Mouse (Mus musculus) lung, adult 2 months (tissue): ENCODE results near the gene E330034G19Rik. TPM values are rescaled to one million over a fixed set of nuclear protein-coding genes. Genes with fewer than 3 reads are reported as not detected.
A peak's percentile ranks its signal among the peaks of the same experiment; 100 is the strongest.

Experiments
- DNase-seq: peaks from one replicate; pipeline ENCODE4 v3.0.0; 2022
- H3K4me1 ChIP-seq: fragments of 200-500 bp; 2 replicates; pipeline ENCODE4 v1.6.1; 2011; ENCODE audit warnings: low read length; ENCODE audit not compliant: control insufficient read depth, insufficient read depth
- H3K4me3 ChIP-seq: fragments of 200-500 bp; replicated peaks from 2 replicates; pipeline ENCODE3; 2011; ENCODE audit warnings: low read depth, mild to moderate bottlenecking, control low read depth, low read length; ENCODE audit errors: extremely low read depth
- CTCF ChIP-seq: fragments of 200-500 bp; IDR thresholded peaks from 2 replicates; pipeline ENCODE4 v1.5.1; 2011; ENCODE audit warnings: mild to moderate bottlenecking, low read length, control low read depth; ENCODE audit not compliant: insufficient read depth
- POLR2A ChIP-seq: fragments of 200-500 bp; IDR thresholded peaks from 2 replicates; pipeline ENCODE4 v1.6.1; 2011; ENCODE audit warnings: low read depth, mild to moderate bottlenecking, control low read depth, low read length, borderline replicate concordance; ENCODE audit errors: extremely low read depth
- WGBS: fragments of 180-500 bp; shearing (Covaris S2); methylation state at CpG from one replicate; pipeline ENCODE4 v1.1.7; 2018; 5-methylcytosine and 5-hydroxymethylcytosine counted together
- polyA plus RNA-seq: library from polyadenylated mRNA; depleted of rRNA; stranded (reverse); fragments of >200 nt; gene quantifications from 2 replicates; pipeline ENCODE4 v1.2.3, GENCODE M21; 2012; rRNA removed

E330034G19Rik gene
- not detected in 2 replicates for polyA plus RNA-seq

DNA sequence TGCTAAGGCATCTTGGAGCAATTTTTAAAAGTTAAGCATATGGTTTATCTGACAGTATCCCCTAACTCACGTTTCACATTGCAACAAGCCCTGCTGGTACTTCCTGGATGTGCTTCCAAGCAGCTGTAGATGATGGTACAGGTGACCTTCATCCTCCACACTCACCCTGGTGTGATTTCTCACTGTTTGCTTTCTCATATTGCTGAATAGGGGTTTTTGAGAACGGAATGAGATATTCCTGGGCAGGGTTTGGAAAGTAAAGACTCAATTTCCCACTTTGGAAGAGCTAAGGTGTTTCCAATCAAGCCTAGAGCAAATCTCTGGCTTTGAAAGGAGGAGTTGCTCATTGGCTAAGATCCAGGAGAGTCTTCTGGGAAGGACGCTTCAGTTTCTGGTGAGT lies at the start of gene E330034G19Rik:
TSS of gene E330034G19Rik (plus strand) at position 301 of the 400 bp plus-strand sequence.
- 38% methylated on average over 3 of the region's 3 CpGs for WGBS

DNA sequence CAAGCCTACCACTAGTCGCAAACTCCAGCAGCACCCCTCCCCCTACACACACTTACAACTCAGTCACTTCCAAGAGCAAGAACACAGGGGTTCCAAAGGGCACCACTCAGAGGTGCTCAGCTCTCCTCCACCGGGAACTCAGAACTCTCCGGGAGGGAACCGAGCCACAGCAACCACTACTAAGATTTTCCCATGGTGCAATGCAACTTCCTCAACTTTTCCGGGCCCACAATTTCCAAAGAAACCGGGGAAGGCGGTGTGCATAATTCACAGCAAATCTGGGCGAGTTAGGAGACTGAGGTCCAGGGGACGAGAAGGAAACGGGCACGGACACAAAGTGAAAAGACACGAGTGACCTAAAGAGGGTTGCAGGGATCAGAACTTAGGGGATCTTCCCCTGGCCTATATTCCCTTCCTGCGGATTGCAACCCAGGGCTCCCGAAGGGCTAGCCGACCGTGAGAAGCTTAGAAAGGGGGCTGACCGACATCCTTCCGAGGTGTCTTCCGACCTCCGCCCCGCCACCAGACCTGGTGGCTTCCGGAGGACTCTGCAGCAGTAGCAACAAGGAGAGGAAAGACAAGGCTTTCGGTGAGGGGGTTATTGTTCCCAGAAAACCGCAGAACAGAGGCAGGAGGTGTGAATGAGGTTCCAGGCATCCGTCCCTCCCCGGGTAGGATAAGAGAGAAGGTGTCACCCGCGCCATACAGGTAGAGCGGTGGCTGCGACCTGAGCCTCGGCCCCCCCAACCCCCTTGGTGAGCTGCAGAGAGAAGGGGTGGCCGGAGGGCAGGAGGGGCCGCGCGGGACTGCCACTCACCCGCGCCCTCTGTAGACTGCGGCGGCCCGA lies 48.5 kb upstream of the E330034G19Rik start:
- peak; percentile 46 for DNase-seq
- TF ChIP-seq POLR2A (no peak), CTCF (no peak)
- WGBS: 1% methylated on average over 40 of the region's 40 CpGs
- peak overlapping the region; percentile 78 for H3K4me3 ChIP-seq
- no peaks in the 10 kb centered on the region; the same call in 1 of the 2 replicates for H3K4me1 ChIP-seq

More for the DNA sequence above, at the start of gene E330034G19Rik:
- Histone ChIP-seq H3K4me3 (no peak within 1 kb of the TSS), H3K4me1 (no peaks in the 10 kb centered on the region)
- DNase-seq: no peak
- TF ChIP-seq CTCF: no peak
- TF ChIP-seq POLR2A: no peak

DNA sequence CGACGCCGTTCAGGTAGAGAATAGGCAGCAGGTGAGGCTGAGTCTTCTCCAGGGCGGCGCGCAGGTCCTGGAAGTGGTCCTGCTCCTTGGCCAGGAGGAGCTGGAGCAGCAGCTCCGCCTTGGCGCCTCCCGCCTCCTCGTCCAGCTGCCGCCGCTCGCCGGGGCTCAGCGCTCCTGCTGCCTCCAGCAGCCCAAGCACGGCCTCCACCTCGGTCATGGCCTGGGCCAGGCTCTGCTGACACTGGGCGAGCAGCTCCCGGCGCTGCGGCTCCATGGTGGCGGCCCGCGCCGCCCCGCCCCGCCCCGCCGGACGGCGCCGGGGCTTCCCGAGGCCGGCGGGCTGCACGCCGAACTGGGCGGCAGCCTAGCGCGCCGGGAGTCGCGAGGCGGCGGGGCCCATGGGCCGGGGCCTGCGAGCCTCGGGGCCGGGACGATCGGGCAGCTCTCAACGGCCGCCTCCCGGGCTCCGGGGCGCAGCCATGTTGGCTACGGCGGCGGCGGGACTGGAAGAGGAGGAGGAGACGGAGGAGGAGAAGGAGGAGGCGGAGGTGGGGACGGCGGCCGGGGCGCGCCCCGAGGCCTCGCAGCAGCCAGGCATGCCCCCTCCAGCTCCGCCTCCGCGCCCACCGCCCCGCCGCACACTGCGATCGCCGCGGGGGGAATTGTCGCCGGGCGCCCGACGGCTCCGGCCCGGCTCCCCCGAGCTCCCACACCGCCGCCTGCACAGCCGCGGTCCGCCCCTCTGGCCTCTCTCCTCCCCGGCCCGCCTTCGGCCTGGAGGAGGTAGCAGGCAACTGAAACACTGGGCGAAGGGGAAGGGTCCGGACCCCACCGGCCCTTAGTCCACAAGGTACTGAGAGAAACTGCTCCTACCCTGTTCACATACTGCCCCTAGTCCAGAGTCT lies 47.6 kb upstream of the E330034G19Rik start, which contains the start of gene Dlg5:
TSS of gene Dlg5 (minus strand) at position 744 of the 905 bp plus-strand sequence.
- Histone ChIP-seq H3K4me3 (peak within 1 kb of the TSS; percentile 78), H3K4me1 (no peaks in the 10 kb centered on the region; the same call in 1 of the 2 replicates)
- peak; percentile 74 for DNase-seq
- TF ChIP-seq POLR2A: no peak; the same call in 1 of the 2 replicates
- no peak for TF ChIP-seq CTCF
- 2% methylated on average over 55 of the region's 98 CpGs for WGBS

DNA sequence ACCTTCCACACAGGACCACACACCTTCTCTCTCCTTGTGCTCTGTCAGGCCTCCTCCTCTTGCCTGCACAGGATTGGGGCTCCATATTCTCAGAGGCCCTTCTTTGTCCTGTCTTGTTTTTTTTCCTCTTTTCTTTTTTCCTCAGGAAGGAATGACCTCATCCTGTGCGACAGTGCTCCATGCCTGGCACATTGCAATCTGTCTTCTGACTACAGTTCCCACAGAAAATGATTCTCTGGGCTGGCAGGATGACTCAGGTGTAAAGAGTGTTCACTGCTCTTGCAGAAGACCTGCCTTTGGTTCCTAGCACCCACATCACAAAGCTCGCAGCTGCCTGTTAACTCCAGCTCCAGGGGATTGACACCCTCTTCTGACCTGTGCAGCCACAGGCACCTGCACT lies 43.1 kb upstream of the E330034G19Rik start:
- H3K4me3 ChIP-seq: no peak overlapping the region
- DNase-seq: no peak
- TF ChIP-seq CTCF: no peak
- TF ChIP-seq POLR2A: no peak
- WGBS: 56% methylated on average over 2 of the region's 2 CpGs
- no peaks in the 10 kb centered on the region for H3K4me1 ChIP-seq

DNA sequence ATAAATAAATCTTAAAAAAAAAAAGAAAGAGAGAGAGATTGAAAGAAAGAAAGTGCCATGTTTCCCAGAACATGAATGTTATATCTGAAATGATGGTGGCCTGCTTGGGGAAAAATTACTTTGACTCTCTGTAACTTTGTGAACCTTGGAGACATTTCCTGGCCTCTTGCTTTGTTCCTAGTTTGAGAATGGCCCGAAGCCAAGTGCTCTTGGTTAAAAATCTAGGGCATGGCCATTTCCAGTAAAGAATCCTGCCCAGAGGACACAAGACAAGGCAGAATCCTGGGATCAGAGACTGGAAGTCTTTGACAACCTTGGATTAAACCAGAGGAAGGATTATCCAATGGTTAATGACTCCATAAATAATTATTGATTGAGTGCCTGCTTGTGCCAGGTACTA lies 41.7 kb upstream of the E330034G19Rik start:
- Histone ChIP-seq H3K4me1 (no peaks in the 10 kb centered on the region), H3K4me3 (no peak overlapping the region)
- 56% methylated on average over 1 of the region's 1 CpGs for WGBS
- TF ChIP-seq CTCF (no peak), POLR2A (no peak)
- no peak for DNase-seq

DNA sequence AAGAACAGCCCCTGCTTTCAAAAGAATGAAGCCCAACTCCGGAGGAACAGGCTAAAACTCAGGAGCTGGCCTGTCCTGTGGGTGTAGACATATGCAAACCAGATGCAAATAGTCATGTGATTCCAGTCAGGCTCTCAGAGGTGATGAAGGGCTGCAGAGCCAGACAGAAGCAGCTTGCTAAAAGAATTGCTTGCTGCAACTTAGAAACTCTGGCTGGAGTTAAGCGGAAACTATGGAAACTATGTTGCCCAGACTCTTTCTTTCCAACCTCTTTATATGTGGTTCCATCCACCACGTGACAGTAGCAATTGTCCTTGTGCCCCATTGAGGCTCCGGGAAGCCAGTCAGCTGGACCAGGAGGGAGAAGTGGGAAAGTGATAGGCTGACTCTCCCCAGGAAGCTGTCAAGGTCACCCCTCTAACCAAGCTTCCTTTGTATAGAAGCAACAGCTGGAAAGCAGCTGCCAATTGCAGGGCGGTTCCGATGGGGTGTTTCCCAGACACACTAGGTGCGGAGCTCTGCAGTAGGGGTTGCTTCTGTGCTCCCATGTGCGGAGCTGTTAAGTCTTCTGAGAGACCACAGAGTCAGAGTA lies 39.3 kb upstream of the E330034G19Rik start:
- H3K4me1 ChIP-seq: no peaks in the 10 kb centered on the region
- no peak overlapping the region for H3K4me3 ChIP-seq
- 11% methylated on average over 8 of the region's 8 CpGs for WGBS
- no peak for DNase-seq
- TF ChIP-seq CTCF: no peak

DNA sequence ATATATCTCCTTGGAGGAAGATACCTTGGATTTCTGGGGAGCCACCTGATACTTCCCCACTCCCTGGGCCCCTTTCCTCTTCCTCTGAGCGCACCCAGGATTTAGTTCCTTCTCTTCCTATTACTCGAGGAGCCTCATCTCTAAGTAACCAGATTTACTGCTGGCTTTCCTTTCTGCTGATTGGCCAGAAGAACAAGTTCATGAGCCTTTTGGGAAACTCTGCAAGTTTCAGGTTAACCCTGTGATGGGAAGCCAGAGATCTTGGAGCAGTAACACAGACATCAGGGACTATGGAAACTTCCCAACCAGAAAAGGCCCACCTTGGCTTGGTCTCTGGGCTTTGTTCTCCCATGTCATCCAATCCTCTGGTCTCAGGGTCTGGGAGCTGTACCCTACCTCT lies 37.1 kb upstream of the E330034G19Rik start:
- WGBS: 60% methylated on average over 2 of the region's 2 CpGs
- Histone ChIP-seq H3K4me1 (no peaks in the 10 kb centered on the region), H3K4me3 (no peak overlapping the region)
- no peak for DNase-seq
- TF ChIP-seq CTCF (no peak), POLR2A (no peak)

DNA sequence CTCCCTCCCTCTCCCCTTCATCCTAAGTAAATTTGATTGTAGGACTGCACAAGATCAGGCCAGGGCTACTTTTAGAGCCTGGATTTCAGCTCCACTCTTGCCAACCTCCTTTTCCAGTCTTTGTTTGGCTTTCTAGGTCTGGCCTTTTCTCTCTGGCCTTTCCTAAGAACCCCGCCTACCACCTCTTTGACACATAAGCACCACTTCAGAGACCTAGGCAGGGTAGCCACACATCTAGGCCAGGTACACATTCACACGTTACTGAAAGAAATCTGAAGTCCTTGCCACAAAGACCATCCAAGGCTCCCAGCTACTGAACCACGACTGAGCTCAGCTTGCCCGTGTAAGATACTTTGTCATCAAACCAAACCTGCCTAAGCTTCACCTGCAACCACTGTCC lies 32.6 kb upstream of the E330034G19Rik start:
- H3K4me1 ChIP-seq: no peaks in the 10 kb centered on the region
- WGBS: 53% methylated on average over 4 of the region's 4 CpGs
- H3K4me3 ChIP-seq: no peak overlapping the region
- DNase-seq: no peak
- no peak for TF ChIP-seq CTCF
- TF ChIP-seq POLR2A: no peak

DNA sequence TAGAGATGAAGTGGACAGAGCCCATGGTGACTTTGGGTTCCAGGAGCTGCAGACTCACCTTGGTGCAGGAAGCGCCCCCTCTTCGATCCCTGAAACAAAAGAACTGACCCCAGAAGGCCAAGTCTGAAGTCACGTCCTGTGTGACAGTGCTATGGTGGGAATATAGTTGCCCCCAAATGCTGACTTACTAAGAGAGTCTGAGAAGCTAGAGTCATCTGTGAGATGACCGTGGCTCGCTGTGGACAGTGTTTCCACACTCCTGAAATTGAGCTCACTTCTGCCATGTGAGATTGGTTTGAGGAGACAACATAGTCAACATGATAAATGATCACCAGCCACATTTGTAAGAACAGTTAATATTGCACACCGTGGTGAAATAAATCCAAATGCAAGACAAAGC lies 30.6 kb upstream of the E330034G19Rik start:
- WGBS: 76% methylated on average over 6 of the region's 6 CpGs
- no peak for DNase-seq
- no peaks in the 10 kb centered on the region for H3K4me1 ChIP-seq
- no peak overlapping the region for H3K4me3 ChIP-seq
- TF ChIP-seq POLR2A: no peak
- TF ChIP-seq CTCF: no peak
